Mouse (Mus musculus) heart, adult 2 months (tissue): ENCODE data around the gene Eml6.

Experiments
- CTCF ChIP-seq: fragments of 200-600 bp; IDR thresholded peaks from 2 replicates; pipeline ENCODE4 v1.8.1; 2022; ENCODE audit warnings: antibody characterized with exemption, mild to moderate bottlenecking, moderate library complexity
- EP300 ChIP-seq: fragments of 200-500 bp; IDR thresholded peaks from 2 replicates; pipeline ENCODE4 v1.6.1; 2011; ENCODE audit warnings: low read depth, low read length, control low read depth; ENCODE audit not compliant: insufficient read depth
- POLR2A ChIP-seq: fragments of 200-500 bp; IDR thresholded peaks from 2 replicates; pipeline ENCODE4 v1.6.1; 2011; ENCODE audit warnings: mild to moderate bottlenecking, low read depth, low read length, control low read depth; ENCODE audit not compliant: insufficient read depth

DNA sequence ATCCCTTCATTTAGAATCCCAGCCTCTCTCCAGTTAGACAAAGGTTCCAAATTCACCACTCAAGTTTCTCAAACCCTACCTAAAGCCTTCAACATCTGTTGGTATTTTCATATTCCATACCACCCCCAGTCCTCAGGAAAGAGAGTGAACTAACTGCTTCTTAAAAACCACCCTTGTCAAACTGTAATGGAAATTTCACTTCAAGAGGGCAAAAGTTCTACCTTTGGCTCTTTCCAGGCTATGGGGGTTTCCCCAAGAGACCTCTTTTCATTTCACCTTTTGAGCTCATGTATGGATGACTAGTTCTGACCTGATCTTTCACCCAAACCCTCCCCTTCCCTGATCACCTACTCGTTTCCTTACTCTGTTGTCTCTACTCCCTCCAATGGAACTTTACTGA is 226.0 kb downstream of the Eml6 start:
- no peak for TF ChIP-seq CTCF
- no peak for TF ChIP-seq POLR2A
- TF ChIP-seq EP300: no peak
